Mouse (Mus musculus) brain, embryonic 14.5 days (tissue): ENCODE measurements around the gene Cpne7.

Experiments
- CTCF ChIP-seq: fragments of 200-500 bp; IDR thresholded peaks from 2 replicates; pipeline ENCODE4 v1.5.1; 2012; ENCODE audit warnings: inconsistent platforms, mild to moderate bottlenecking, moderate library complexity, borderline replicate concordance; ENCODE audit not compliant: insufficient read depth, insufficient read length; ENCODE audit errors: extremely low read depth
- POLR2A ChIP-seq: fragments of 200-500 bp; IDR thresholded peaks from 2 replicates; pipeline ENCODE4 v1.6.1; 2012; ENCODE audit warnings: mild to moderate bottlenecking, inconsistent platforms, borderline replicate concordance; ENCODE audit not compliant: poor library complexity, insufficient read depth, insufficient read length, severe bottlenecking; ENCODE audit errors: extremely low read depth

- TF ChIP-seq POLR2A (no peak), CTCF (no peak)
Measured at GRCm38 (mm10) chr8:123122670-123123069, 5.5 kb downstream of the Cpne7 start.
